Mouse (Mus musculus) adrenal gland, postnatal 14 days (tissue): Measurements from ENCODE around the gene Neu1. TPM values are rescaled to one million over a fixed set of nuclear protein-coding genes. Genes with fewer than 3 reads are reported as not detected.
"Not testable (repeated sequence)": the region's sequence is repeated elsewhere in the genome, so short reads cannot be mapped to it uniquely, and the experiment has no call there.

Experiments
- DNase-seq: peaks from one replicate; pipeline ENCODE4 v3.0.0; 2021; ENCODE audit warnings: mixed read lengths
- total RNA-seq: library from RNA; stranded (reverse); gene quantifications from 2 replicates; pipeline ENCODE4 v1.2.3, GENCODE M21; 2021

The Neu1 gene
- total RNA-seq, 1 experiment from 2014 or later: 19.3 TPM

- peak; percentile 64 for DNase-seq
Observed at GRCm38 (mm10) chr17:34947606-34948005, 16.6 kb downstream of the Neu1 start.

DNA sequence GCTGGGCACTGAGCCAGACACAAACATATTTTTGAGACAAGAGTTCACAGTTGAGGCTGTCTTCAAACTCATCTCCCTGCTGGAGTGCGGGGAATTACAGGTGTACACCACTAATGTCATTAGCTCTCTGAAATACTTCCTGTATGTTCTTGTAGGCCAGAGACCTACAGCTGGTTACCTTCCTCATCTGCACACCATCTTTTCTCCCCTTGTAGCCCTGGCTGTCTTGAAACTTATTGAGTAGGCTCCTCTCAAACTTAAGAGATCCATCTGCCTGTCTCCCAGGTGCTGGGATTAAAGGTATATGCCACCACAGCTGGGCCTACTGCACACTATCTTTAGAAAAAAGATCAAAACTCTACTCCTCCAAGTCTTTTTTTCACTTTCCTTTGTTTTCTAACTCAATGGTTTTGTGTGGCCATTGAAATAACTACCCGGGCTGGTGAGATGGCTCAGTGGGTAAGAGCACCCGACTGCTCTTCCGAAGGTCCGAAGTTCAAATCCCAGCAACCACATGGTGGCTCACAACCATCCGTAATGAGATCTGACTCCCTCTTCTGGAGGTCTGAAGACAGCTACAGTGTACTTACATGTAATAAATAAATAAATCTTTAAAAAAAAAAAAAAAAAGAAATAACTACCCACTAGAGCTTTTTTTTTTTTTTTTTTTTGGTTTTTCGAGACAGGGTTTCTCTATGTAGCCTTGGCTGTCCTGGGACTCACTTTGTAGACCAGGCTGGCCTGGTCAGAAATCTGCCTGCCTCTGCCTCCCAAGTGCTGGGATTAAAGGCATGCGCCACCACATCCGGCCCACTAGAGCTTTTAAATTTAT lies 17.9 kb downstream of the Neu1 start:
- not testable (repeated sequence) for DNase-seq

GRCm38 (mm10) chr17:34949553-34949969 lies 18.5 kb downstream of the Neu1 start:
- DNase-seq: no peak

GRCm38 (mm10) chr17:34950514-34951455 lies 19.7 kb downstream of the Neu1 start:
- peak; percentile 24 for DNase-seq

DNA sequence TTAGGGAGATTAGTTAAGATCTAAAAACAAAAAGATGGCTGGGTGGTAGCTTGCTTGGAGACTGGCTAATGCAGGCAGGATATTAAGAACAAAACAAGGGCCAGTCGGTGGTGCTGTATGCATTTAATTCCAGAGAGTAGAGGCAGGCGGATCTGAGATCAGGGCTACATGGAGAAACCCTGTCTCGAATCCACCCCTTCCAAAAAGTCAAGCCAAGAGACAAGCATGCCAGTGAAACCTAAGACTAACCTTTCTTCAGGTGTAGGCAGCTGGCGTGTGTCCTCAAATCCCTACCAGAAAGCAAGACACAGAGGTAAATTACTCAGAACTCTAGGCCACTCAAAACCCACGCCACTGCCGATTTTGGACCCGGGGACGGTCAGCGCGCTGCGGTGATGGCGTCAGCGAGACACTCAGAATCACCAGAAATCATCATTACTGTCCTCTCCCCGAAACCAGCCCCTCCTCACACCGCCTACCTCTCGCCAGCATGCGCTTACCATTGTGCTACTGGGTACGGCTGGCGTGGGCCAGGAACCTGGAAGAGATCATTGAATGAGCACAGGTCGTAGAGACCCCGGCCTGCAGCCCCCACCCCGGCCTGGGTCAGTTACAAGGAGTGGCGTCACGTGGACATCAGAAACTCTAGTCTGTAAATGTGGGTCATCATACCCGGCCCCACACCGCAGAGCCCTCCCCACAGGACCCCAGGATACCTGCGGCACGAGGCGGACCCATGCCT lies 20.8 kb downstream of the Neu1 start:
- no peak for DNase-seq

GRCm38 (mm10) chr17:34952378-34953040 lies 21.5 kb downstream of the Neu1 start:
- DNase-seq: peak; percentile 90

- DNase-seq: no peak
Observed at GRCm38 (mm10) chr17:34953258-34953657, 22.2 kb downstream of the Neu1 start.

GRCm38 (mm10) chr17:34953904-34954303 lies 22.9 kb downstream of the Neu1 start:
- no peak for DNase-seq

DNA sequence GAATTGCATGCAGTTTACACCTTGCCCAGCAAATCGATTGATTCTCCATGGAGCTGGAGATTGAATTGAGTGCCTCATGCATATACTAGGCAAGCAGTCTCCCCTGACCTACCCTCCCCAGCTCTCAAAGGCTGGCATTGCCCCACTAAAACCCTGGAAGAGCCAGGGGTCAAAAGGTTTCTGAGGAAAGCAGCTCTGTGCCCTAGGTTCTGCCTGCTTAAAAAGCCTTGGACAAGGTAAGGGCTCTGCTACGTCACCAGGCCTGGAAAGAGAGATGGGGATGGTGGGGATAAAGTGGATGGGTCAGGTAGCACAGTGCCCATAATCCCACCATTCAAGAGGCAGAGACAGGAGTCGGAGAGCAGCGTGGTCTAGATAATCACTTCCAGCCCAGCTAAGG lies 23.8 kb downstream of the Neu1 start:
- no peak for DNase-seq

GRCm38 (mm10) chr17:34955884-34956283 lies 24.8 kb downstream of the Neu1 start:
- no peak for DNase-seq

DNA sequence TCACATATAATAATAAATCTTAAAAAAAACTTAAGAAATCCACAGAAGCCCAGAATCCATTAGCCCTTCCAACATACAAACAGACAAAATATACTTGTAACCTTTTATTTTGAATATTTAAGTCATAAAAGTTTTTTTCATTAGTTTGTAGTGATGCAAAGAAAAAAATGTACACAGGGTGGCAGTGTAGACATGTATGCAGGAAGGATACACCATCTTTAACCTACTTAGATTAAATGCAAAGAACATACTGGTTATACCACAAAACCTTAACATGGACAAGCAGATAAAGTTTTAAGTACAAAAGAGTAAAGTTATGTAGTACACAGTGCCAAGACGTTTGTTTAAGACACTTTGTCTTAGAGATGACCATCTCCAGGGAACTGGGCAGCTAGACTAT lies 25.3 kb downstream of the Neu1 start:
- DNase-seq: no peak

- DNase-seq: peak; percentile 53
Observed at GRCm38 (mm10) chr17:34957291-34957690, 26.2 kb downstream of the Neu1 start.

- not testable (repeated sequence) for DNase-seq
Observed at GRCm38 (mm10) chr17:34957966-34958365, 26.9 kb downstream of the Neu1 start.

DNA sequence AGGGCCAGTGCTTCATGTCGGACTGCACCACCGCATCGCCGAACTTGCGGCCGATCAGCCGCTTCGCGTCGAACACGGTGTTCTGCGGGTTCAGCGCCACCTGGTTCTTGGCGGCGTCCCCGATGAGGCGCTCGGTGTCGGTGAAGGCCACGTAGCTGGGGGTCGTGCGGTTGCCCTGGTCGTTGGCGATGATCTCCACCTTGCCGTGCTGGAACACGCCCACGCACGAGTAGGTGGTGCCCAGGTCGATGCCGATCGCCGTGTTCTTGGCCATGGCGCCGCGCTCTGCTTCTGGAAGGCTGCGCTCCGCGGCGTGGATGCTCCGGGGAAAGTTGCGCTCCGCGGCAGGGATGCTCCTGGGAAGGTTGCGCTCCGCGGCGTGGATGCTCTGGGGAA lies 27.7 kb downstream of the Neu1 start:
- DNase-seq: not testable (repeated sequence)

- peak; percentile 85 for DNase-seq
Observed at GRCm38 (mm10) chr17:34959130-34959778, 28.2 kb downstream of the Neu1 start, which contains the start of gene Hspa1b. Hspa1b (minus strand) TSS chr17:34959238.

DNA sequence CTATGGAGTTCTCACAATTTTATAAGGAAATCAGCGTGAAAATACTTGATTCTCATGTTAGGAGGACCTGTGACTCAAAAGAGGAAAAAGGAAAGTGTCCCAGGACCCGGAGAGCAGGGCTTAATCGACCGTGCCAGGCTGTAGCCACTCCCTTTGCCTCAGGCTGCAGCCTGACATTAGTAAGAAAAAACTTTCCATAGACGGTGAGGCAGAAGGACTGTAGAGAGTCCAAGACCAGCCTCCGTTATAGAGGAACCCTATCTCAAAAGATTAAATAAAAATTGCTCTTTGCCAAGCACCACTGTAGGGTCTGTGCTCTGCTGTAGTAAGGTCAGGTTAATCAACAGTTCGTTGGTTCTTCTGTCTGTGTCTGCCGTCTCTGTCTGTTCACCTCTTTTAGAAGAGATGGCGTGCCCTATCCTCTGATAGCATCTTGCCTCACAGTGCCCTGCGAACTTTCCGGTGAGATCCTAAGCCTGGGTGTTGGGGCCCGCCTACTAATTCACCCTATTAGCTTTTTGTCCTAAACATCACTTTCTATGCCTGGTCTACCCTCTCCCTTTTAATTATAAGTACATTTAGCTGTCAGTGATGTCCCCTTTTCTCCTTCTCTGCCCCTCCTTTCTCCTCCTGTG lies 28.9 kb downstream of the Neu1 start:
- peak; percentile 56 for DNase-seq

DNA sequence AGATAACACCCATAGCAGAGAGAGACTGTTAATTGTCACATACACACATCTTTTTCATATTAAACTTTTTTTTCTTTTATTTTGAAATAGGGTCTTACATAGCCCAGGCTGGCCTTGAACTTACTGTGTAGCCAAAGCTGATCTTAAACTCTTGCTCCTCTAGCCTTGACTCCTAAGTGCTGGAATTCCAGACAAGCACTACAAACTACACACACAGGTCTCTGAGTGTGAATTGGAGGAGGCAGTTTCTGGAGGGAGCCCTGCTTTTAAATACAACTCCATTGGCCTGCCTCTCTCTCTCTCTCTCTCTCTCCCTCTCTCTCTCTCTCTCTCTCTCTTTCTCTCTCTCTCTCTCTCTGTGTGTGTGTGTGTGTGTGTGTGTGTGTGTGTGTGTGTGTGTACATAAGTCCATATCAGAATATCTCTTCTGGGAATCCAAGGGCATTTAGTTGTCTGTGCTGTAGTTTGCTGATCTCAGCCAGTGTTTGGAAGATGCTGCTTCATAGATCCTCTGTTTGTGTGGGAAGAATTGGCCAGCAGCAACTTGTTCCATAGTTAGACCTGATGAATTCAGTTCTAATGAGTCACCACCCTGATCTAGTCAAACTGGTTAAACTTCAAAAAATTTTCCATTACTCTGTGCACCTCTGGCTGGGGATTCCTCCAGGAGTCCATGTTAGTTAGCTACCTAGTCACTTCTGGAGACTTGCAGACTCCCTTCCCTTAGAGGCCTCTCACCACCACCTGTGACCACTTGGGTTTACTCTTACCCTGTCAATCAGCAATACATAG lies 29.8 kb downstream of the Neu1 start:
- DNase-seq: no peak

GRCm38 (mm10) chr17:34962125-34962524 lies 31.1 kb downstream of the Neu1 start:
- no peak for DNase-seq

GRCm38 (mm10) chr17:34962841-34963240 lies 31.8 kb downstream of the Neu1 start:
- no peak for DNase-seq

- DNase-seq: no peak
Observed at GRCm38 (mm10) chr17:34964640-34965049, 33.6 kb downstream of the Neu1 start.
